Mouse (Mus musculus) limb, embryonic 13.5 days (tissue): ENCODE data around the gene Gm21704. TPM values are rescaled to one million over a fixed set of nuclear protein-coding genes. Genes with fewer than 3 reads are reported as not detected.
"Not testable (repeated sequence)": the region's sequence is repeated elsewhere in the genome, so short reads cannot be mapped to it uniquely, and the experiment has no call there.

Source experiments
- ATAC-seq: fragments of 200-750 bp; cut with Nextera tagmentation; 2 replicates; pipeline ENCODE4 v1.8.0; 2017; ENCODE audit warnings: low read depth, moderate number of reproducible peaks, moderate TSS enrichment; ENCODE audit not compliant: low FRiP score
- H3K27ac ChIP-seq: fragments of 300-500 bp; sonication (generic); 2 replicates; pipeline ENCODE4 v1.5.1; 2015; ENCODE audit warnings: inconsistent platforms, mild to moderate bottlenecking, moderate library complexity
- H3K27me3 ChIP-seq: fragments of 300-500 bp; sonication (generic); 2 replicates; pipeline ENCODE4 v1.6.1; 2015; ENCODE audit warnings: mild to moderate bottlenecking, inconsistent platforms
- H3K36me3 ChIP-seq: fragments of 300-500 bp; sonication (generic); 2 replicates; pipeline ENCODE4 v1.6.1; 2015; ENCODE audit warnings: inconsistent platforms, mild to moderate bottlenecking, moderate library complexity
- H3K4me1 ChIP-seq: fragments of 300-500 bp; sonication (generic); 2 replicates; pipeline ENCODE4 v1.6.1; 2015; ENCODE audit warnings: inconsistent platforms
- H3K4me2 ChIP-seq: fragments of 300-500 bp; sonication (generic); replicated peaks from 2 replicates; pipeline ENCODE4 v1.6.1; 2015; ENCODE audit warnings: inconsistent platforms, mild to moderate bottlenecking, moderate library complexity
- H3K4me3 ChIP-seq: fragments of 300-500 bp; sonication (generic); 2 replicates; pipeline ENCODE4 v1.5.1; 2015; ENCODE audit warnings: moderate library complexity, mild to moderate bottlenecking, inconsistent platforms
- H3K9ac ChIP-seq: fragments of 300-500 bp; sonication (generic); 2 replicates; pipeline ENCODE4 v1.6.1; 2015; ENCODE audit warnings: mild to moderate bottlenecking, inconsistent platforms
- H3K9me3 ChIP-seq: fragments of 300-500 bp; sonication (generic); 2 replicates; pipeline ENCODE4 v1.6.1; 2016; ENCODE audit warnings: inconsistent platforms
- WGBS: fragments of 180-500 bp; shearing (Covaris S2); methylation state at CpG from one replicate; pipeline ENCODE4 v1.1.7; 2015; 5-methylcytosine and 5-hydroxymethylcytosine counted together
- polyA plus RNA-seq: library from polyadenylated mRNA; unstranded; fragments of >200 nt; fragmentation: Nextera tagmentation; extraction: Ambion mirVana; gene quantifications from 2 replicates; pipeline ENCODE4 v1.2.1, GENCODE M21; 2015

Gm21704 gene
- polyA plus RNA-seq = not detected in 2 replicates

DNA sequence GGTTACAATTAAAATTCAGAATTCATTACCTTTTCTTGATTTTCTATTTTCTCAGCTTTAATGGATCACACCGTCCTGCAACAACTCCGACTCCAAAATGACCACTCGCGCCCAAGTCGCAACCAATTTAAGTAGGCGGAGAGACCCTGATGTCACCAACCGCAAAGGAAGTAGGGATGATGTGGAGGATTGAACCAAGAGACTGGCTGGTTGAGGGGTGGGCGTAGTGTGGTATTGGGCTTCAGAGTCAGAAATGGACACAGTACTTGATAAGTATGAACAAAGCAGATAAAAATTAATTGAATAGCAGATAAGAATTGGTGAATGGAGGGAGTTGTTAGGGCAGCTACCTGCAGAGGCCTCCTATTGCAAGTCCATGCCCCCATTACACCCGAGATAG lies at the start of gene Gm21704, which contains the start of gene Gm21708:
Gene Gm21704 (minus strand): TSS at position 101 of the 400 bp plus-strand sequence.
Gene Gm21708 (minus strand): TSS at position 101 of the 400 bp plus-strand sequence.
- not testable (repeated sequence) for H3K36me3 ChIP-seq, H3K27me3 ChIP-seq, H3K9ac ChIP-seq, H3K4me3 ChIP-seq, H3K4me2 ChIP-seq, H3K9me3 ChIP-seq, H3K4me1 ChIP-seq, H3K27ac ChIP-seq, ATAC-seq
- no CpG with 5 or more reads among the region's 9 CpGs for WGBS

DNA sequence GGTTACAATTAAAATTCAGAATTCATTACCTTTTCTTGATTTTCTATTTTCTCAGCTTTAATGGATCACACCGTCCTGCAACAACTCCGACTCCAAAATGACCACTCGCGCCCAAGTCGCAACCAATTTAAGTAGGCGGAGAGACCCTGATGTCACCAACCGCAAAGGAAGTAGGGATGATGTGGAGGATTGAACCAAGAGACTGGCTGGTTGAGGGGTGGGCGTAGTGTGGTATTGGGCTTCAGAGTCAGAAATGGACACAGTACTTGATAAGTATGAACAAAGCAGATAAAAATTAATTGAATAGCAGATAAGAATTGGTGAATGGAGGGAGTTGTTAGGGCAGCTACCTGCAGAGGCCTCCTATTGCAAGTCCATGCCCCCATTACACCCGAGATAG lies 64.7 kb downstream of the Gm21704 start, which contains the start of gene Gm21693:
Gene Gm21693 (minus strand): TSS at position 101 of the 400 bp plus-strand sequence.
- WGBS = no CpG with 5 or more reads among the region's 9 CpGs
- not testable (repeated sequence) for H3K36me3 ChIP-seq, H3K27me3 ChIP-seq, ATAC-seq, H3K9ac ChIP-seq, H3K27ac ChIP-seq, H3K4me1 ChIP-seq, H3K4me2 ChIP-seq, H3K4me3 ChIP-seq, H3K9me3 ChIP-seq

DNA sequence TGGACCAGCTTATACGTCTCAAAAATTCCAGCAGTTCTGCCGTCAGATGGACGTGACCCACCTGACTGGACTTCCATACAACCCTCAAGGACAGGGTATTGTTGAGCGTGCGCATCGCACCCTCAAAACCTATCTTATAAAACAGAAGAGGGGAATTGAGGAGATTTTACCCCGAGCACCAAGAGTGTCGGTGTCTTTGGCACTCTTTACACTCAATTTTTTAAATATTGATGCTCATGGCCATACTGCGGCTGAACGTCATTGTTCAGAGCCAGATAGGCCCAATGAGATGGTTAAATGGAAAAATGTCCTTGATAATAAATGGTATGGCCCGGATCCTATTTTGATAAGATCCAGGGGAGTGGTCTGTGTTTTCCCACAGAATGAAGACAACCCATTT lies 69.3 kb downstream of the Gm21704 start:
- not testable (repeated sequence) for H3K27ac ChIP-seq, H3K4me3 ChIP-seq, H3K27me3 ChIP-seq, ATAC-seq, H3K9me3 ChIP-seq, H3K36me3 ChIP-seq, H3K9ac ChIP-seq, H3K4me1 ChIP-seq, H3K4me2 ChIP-seq
- no CpG with 5 or more reads among the region's 11 CpGs for WGBS

Other genes with a start within 250 kb of the Gm21704 start
- gene Gm21677, start 103.7 kb downstream of the Gm21704 start, polyA plus RNA-seq = not detected in 2 replicates
- not detected in 2 replicates for gene Gm21693, start 64.8 kb downstream of the Gm21704 start, polyA plus RNA-seq
- gene Gm21708, start within 50 bp of the Gm21704 start, polyA plus RNA-seq = not detected in 2 replicates